Mouse (Mus musculus) olfactory bulb, adult 2 months (tissue): Measurements from ENCODE around the gene Cpe.

Source experiments
- CTCF ChIP-seq: fragments of 200-500 bp; IDR thresholded peaks from 2 replicates; pipeline ENCODE4 v1.5.1; 2012; ENCODE audit warnings: low read depth, mild to moderate bottlenecking, low read length, moderate library complexity; ENCODE audit not compliant: insufficient read depth
- POLR2A ChIP-seq: fragments of 200-500 bp; IDR thresholded peaks from 2 replicates; pipeline ENCODE4 v1.6.1; 2012; ENCODE audit warnings: mild to moderate bottlenecking, low read depth, low read length, moderate library complexity; ENCODE audit not compliant: insufficient read depth

GRCm38 (mm10) chr8:64611210-64611974 lies 81.5 kb downstream of the Cpe start:
- TF ChIP-seq CTCF (no peak), POLR2A (no peak)
